Mouse (Mus musculus): Measurements from ENCODE around the gene Baz2b. TPM values are rescaled to one million over a fixed set of nuclear protein-coding genes. Genes with fewer than 3 reads are reported as not detected.

Baz2b gene
- total RNA-seq, 1 experiment from 2014 or later = 367 TPM

DNA sequence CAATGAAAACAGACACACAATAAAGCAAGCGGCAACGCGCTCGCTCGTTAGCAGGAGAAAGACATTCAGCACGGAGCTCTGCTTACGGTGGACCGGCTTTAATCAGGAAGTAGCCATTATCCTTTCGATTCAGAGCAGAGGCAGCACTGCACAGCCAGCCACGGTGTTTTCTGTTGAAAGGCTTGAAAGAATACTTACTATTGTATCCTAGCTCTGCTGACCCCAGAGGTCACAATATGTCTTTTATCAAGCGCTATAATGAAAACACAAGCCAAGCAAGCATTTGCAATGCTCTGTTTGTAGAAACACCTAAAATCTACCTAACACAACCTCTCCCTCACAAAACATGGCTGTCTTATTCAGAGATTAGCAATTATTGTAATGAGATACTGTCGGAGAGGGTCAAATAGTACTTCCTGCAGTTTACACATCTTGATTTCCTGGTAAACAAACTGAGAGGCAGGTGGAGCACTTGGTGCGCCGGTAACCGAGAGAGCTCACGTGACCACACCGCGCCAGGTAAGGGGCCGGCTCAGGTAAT is 172.6 kb downstream of the Baz2b start:
- peak; percentile 69 for ATAC-seq (ENCODE audit: extremely low read depth, insufficient number of reproducible peaks, low FRiP score, poor library complexity, severe bottlenecking)

- no peak for ATAC-seq (ENCODE audit: extremely low read depth, insufficient number of reproducible peaks, low FRiP score, poor library complexity, severe bottlenecking)
Measured at GRCm38 (mm10) chr2:60036361-60036760, 173.3 kb downstream of the Baz2b start.

DNA sequence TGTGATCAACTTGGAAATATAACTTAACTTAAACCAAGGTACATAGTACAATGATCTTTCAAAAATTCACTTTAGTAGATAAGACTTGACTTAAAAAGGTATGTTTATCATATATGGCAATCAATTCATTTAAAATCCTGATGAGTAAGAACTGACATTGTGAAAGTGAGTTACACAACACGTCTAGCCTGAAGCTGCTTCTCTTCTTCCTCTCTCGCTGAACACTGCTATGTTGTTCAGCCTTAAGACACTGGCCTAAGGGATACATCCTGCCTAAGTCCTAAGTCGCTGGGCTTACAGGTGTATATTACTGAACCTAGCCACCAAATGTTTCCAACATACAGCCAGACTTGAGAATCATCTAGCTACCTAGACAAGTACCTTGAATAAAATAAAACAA is 178.6 kb downstream of the Baz2b start:
- ATAC-seq (ENCODE audit: extremely low read depth, insufficient number of reproducible peaks, low FRiP score, poor library complexity, severe bottlenecking) = no peak

- no peak for ATAC-seq (ENCODE audit: extremely low read depth, insufficient number of reproducible peaks, low FRiP score, poor library complexity, severe bottlenecking)
Measured at GRCm38 (mm10) chr2:60029020-60029419, 180.6 kb downstream of the Baz2b start.

DNA sequence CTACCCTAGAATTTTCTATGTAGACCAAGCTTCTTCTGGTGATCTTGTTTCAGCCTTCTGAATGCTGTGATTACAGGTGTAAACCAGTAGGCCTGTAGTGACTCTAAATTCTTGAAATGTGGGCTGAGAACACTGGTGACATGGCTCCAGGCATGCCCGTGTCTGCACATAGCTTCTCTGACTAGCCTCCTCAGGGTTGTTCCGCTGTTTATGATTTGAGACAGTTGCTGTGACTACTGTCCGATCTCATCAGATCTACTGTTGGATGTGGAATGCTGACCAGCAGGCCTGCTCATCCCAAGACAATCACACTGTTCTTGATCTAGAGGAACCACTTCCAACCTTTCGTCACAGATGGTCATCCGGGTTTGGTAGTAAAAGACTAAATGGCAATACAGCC is 182.5 kb downstream of the Baz2b start:
- ATAC-seq (ENCODE audit: extremely low read depth, insufficient number of reproducible peaks, low FRiP score, poor library complexity, severe bottlenecking) = no peak

DNA sequence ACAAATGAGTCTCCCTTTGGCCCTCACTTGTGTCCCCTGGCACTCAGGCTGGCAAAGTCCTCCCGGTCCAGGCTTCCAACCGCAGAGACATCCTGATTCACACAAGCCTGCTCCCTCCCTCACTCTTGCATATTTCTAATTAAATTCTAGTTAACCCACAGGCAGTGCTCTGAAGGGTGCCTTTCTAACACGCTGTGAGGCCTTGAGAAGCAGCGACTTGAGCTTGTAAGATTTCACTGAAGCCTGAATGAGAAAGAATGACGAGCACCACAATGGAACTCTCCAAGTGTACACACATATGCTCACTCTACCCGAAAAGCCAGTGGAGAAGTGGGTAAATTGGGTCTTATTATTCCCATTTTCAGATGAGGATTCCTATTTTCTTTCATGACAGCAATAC is 183.1 kb downstream of the Baz2b start:
- ATAC-seq (ENCODE audit: extremely low read depth, insufficient number of reproducible peaks, low FRiP score, poor library complexity, severe bottlenecking) = no peak

GRCm38 (mm10) chr2:60023777-60024176 is 185.9 kb downstream of the Baz2b start:
- ATAC-seq (ENCODE audit: extremely low read depth, insufficient number of reproducible peaks, low FRiP score, poor library complexity, severe bottlenecking) = no peak

DNA sequence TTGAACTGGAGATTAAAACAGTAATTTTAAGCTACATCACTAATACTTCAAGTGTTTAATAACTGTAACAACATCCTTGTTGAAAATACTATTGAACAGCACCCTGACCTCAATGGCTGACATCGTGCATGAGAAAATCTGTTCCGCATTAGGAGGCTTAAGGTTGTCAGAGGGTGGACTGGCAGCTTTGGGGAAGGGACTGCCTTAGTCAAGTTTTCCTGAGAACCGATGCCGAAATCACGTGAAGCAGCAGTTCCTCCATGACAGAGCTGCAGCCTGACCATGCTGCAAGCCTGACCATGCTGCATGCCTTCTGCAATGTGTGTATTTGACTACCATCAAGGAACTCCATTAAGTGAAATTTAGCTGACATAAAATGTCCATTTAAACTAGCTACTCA is 188.1 kb downstream of the Baz2b start:
- ATAC-seq (ENCODE audit: extremely low read depth, insufficient number of reproducible peaks, low FRiP score, poor library complexity, severe bottlenecking) = no peak

- ATAC-seq (ENCODE audit: extremely low read depth, insufficient number of reproducible peaks, low FRiP score, poor library complexity, severe bottlenecking) = no peak
Measured at GRCm38 (mm10) chr2:60021138-60021537, 188.5 kb downstream of the Baz2b start.

DNA sequence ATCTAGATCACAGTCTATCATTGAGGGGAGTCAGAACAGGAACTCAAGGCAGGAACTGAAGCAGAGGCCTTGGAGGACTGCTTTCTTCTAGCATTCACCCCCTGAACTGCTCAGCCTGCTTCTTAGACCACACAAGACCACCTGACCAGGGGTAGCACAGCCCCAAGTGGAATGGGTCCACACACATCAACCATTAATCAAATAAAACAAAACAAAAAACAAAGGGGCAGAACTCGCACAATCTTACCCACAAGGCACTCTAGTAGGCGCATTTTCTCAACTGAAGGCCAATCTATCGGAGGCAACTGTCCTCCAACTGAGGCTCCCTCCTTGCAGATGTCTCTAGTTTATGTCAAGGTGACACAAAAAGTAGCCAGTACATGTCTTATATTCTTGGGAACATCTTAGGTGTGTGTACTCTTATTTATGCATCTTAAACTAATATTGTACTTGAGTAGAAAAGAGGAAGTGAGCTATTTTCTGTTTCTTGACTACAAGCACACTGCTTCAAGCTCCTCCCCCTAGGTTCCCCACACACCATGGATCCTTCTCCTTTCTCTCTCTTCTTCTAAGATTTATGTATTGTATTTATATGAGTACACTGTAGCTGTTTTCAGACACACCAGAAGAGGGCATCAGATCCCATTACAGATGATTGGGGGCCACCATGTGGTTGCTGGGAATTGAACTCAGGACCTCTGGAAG is 189.9 kb downstream of the Baz2b start:
- peak; percentile 59 for ATAC-seq (ENCODE audit: extremely low read depth, insufficient number of reproducible peaks, low FRiP score, poor library complexity, severe bottlenecking)

DNA sequence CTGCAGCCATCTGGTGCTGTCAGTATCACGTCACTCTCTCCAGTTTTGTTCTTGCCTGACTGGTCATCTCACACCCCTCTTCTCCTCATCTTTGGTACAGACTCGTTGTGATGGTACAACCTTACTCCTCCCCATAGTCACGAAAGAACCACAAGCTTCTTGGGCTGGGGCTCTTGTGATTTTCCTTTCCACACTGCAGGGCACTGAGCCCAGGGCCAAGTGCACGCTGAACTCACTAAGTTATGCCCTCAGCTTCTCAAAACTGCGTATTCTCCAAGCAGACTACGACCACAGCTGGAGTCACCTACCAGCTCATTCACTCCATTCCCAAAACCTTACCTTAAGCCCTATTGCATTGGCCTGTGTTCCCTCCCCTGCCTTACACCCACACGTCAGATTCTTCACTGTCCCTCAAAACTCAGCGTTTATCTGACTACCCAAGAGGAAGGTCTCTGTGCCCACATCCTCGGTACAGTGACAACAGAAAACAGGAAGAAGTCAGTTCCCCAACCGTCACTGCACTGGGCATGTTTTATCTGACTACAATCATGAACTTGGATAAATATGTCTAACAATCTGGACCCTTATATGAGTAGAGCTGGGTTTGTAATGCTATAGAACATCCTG is 190.7 kb downstream of the Baz2b start:
- peak; percentile 87 for ATAC-seq (ENCODE audit: extremely low read depth, insufficient number of reproducible peaks, low FRiP score, poor library complexity, severe bottlenecking)

GRCm38 (mm10) chr2:60011526-60011925 is 198.1 kb downstream of the Baz2b start:
- no peak for ATAC-seq (ENCODE audit: extremely low read depth, insufficient number of reproducible peaks, low FRiP score, poor library complexity, severe bottlenecking)

DNA sequence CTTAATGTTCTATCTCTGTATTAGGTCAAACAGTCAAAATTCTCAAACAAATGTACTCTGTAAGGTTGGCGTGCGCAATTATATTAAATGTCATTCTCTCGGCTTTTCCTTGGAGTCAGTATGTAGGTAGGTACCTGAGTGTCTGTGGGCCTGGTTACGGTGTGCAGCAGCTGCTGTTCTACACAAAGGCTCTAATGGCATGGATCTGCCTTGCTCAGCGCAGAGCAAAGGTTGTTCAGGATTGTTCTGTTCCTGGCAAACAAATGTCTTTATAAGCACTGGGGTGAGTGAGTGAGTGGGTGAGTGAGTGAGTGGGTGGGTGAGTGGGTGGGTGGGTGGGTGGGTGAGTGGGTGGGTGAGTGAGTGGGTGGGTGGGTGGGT is 206.0 kb downstream of the Baz2b start:
- ATAC-seq (ENCODE audit: extremely low read depth, insufficient number of reproducible peaks, low FRiP score, poor library complexity, severe bottlenecking) = no peak

DNA sequence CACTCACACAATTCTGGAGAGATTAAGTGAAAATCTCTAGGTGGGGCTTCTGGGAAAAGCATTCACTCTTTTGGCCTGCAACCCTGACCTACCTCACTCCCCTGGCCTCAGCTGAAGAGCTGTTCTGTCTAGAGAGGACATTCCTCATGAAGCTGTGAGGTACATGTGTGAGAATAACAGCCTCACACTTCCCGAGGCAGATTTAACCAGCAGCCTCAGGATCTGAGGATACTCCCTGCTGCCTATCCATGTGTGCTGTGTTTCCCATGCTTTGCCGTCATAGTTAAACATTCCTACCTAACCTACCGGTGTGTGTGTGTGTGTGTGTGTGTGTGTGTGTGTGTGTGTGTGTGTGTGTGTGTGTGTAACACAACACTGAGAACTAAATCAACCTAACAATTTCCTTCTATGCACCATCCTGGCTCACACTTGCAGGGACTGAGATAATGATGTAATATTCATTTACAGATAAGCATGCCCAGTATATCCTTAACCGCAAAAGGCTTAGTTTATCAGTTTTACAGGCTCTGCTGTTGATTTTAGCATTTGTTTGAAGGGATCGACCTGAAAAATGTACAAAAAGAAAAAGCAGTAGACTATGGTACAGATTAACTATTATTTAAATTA is 206.5 kb downstream of the Baz2b start:
- no peak for ATAC-seq (ENCODE audit: extremely low read depth, insufficient number of reproducible peaks, low FRiP score, poor library complexity, severe bottlenecking)

GRCm38 (mm10) chr2:60000268-60000667 is 209.4 kb downstream of the Baz2b start:
- ATAC-seq (ENCODE audit: extremely low read depth, insufficient number of reproducible peaks, low FRiP score, poor library complexity, severe bottlenecking) = no peak

DNA sequence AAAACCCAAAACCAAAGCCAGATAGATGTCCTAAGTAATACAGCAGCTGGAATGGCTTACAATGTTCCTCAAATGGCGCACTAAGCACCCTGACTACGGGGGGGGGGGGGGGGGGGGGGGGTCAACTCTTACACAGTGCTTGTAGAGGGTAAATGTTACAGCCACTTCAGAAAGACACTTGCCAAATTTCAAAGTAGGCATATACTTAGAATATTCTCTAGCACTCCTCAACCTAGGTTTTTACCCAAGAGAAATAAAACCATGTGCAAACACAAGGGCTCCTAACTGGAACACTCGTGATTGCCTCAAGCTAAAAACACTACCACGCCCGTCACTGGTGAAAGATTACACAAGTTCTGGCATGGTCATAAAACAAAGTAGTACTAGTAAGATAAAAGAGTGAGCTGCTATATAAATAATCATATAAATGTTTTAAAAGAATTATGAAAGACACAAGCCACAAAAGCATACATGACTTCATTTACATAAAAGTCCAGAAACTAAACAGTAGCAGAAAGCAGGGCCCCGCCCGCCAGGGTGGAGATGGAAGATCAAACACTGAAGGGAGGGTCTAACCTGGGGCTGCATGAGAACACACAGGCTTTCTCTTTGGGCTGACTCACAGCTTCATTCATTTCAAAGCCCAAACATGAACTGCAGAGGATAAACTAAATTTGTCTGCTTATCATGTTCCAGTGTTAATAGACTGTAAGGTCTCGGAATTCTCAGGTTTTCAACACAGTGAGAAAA is 212.0 kb downstream of the Baz2b start:
- ATAC-seq (ENCODE audit: extremely low read depth, insufficient number of reproducible peaks, low FRiP score, poor library complexity, severe bottlenecking) = no peak

DNA sequence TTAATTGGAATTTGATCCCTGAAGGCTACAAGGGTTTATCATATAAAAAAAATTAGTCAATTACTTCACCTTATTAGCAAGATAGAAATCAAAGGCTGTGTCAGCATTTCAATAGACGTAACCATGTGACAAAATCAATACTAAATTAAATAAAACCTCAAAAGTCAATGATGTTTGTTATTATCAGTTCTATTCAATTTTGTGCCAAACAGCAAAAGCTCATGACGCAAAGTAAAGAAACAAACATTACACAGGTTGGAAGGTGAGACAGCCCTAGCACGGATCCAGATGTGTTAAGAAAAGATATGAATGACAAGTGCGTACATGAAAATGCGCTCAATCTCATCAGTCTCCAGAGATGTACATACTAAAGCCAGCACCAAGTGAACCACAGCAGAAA is 212.7 kb downstream of the Baz2b start:
- ATAC-seq (ENCODE audit: extremely low read depth, insufficient number of reproducible peaks, low FRiP score, poor library complexity, severe bottlenecking) = no peak

DNA sequence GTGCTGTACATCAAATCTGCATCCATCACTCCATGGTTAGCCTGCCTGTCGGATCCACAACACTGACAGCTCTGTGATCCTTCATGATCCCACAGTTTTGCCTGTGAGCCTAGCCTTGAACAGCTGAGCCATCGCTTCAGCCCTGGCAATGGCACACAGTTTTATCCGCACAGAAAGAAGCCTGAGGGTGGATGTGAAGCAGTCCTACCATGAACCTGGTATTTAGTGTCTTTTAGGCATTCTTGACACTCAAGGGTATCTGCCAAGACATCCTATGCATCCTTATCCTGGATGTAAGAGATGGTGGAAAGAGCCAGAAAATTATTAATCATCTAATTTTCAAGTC is 216.5 kb downstream of the Baz2b start:
- ATAC-seq (ENCODE audit: extremely low read depth, insufficient number of reproducible peaks, low FRiP score, poor library complexity, severe bottlenecking) = no peak

DNA sequence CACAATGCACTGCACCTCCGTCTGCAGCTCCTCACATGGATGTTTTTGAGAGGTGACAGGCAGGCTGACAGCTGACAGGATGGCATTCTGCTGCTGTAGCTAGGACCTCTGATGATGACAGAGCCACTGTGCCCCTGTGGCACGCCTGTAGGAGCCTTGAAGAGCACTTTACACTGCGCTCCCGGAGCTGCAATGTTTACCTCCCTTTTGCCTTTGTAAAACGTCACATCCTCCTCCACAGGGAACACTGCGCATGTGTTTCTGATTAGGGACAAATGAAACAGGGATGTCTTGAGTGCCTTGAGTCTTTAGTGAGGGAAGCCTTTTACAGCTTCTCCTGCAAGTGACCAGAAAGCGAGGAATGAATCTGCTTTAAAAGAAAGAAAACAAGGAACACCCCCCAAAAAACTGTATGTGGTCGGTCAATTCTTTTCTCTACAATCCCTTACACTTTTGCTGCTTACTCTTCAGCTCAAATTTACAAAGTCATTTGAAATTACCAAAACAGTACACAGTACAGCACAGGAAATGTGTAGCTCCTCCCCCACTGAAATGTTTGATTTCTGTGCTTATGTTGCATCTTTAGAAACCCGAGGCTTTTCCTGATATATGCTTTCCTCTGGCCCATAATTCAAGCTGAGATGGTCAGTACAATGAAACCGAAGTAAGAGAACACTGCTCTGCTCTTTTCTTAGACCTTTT is 217.0 kb downstream of the Baz2b start:
- no peak for ATAC-seq (ENCODE audit: extremely low read depth, insufficient number of reproducible peaks, low FRiP score, poor library complexity, severe bottlenecking)

Data from neutrophil, adult 5-6 weeks (primary cell).